Mouse (Mus musculus): Measurements from ENCODE around the gene Mbnl2. TPM values are rescaled to one million over a fixed set of nuclear protein-coding genes. Genes with fewer than 3 reads are reported as not detected.

Mbnl2 gene
- polyA plus RNA-seq, 1 experiment = 43.0 TPM

DNA sequence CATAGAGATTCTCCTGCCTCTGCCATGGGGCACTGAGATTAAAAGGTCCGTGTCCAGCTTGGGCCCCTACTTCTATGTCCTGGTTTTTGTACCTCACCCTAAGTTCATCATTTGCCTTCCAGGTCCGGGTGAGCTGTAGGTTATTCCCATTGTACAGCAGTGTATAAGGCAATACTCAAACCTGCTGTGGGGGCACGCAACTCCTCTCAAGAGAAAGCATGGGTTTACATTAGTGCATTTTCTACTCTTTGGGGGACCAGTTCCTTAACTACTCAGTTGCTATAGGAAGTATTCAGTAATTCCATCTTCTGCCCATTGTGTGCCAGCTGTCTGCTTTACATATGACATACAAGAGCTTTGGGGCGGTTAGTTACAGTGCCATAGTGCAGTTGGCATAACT, 205.5 kb downstream of the Mbnl2 start:
- peaks cover 5% of the 10 kb centered on the region; the same call in 1 of the 2 replicates for H3K9me3 ChIP-seq
- H3K27me3 ChIP-seq (replicated peaks) = no peaks in the 10 kb centered on the region
- H3K36me3 ChIP-seq (replicated peaks; ENCODE audit: low read length) = peaks cover 53% of the 10 kb centered on the region
- peaks cover 67% of the 10 kb centered on the region for H3K4me1 ChIP-seq
- TF ChIP-seq FLI1 (IDR thresholded peaks at IDR 0.05; ENCODE audit: low read length) = no peak
- no peak for TF ChIP-seq GATA1 (IDR thresholded peaks at IDR 0.05; ENCODE audit: borderline replicate concordance, low read length)
- peak overlapping the region; percentile 88 for H3K4me3 ChIP-seq (replicated peaks)

Other genes starting within 250 kb of the Mbnl2 start
- 0.04 TPM in 1 of 2 replicates, not detected in the other for gene Oxgr1, start 233.2 kb upstream of the Mbnl2 start, polyA plus RNA-seq (2012; ENCODE audit: insufficient read depth, low replicate concordance)
- 4.3 and 19.1 TPM in 2 replicates for gene Rap2a, start 202.8 kb downstream of the Mbnl2 start, polyA plus RNA-seq (2012; ENCODE audit: insufficient read depth, low replicate concordance)

Measured in megakaryocyte, embryonic 14.5 days (primary cell).